Mouse (Mus musculus) forebrain, embryonic 14.5 days (tissue): Measurements from ENCODE around the gene Pacrg. TPM values are rescaled to one million over a fixed set of nuclear protein-coding genes. Genes with fewer than 3 reads are reported as not detected.
A peak's percentile ranks its signal among the peaks of the same experiment; 100 is the strongest.

Source experiments
- ATAC-seq: fragments of 200-750 bp; cut with Nextera tagmentation; 2 replicates; pipeline ENCODE4 v1.8.0; 2017; ENCODE audit warnings: mild to moderate bottlenecking, moderate library complexity
- DNase-seq: peaks from one replicate; pipeline ENCODE4 v3.0.0-alpha.2; 2015; ENCODE audit warnings: low spot score
- H3K27ac ChIP-seq: fragments of 300-500 bp; sonication (generic); 2 replicates; pipeline ENCODE4 v1.5.1; 2014; ENCODE audit warnings: low read depth, mild to moderate bottlenecking, control low read depth, low read length, moderate library complexity
- H3K27me3 ChIP-seq: fragments of 300-500 bp; sonication (generic); replicated peaks from 2 replicates; pipeline ENCODE4 v1.6.1; 2014; ENCODE audit warnings: low read length, control low read depth, mixed read lengths; ENCODE audit not compliant: control insufficient read depth, insufficient read depth
- H3K36me3 ChIP-seq: fragments of 300-500 bp; sonication (generic); 2 replicates; pipeline ENCODE4 v1.6.1; 2014; ENCODE audit warnings: low read length, control low read depth; ENCODE audit not compliant: control insufficient read depth, insufficient read depth
- H3K4me1 ChIP-seq: fragments of 300-500 bp; sonication (generic); 2 replicates; pipeline ENCODE4 v1.6.1; 2014; ENCODE audit warnings: antibody characterized with exemption, low read length, control low read depth; ENCODE audit not compliant: control insufficient read depth, insufficient read depth
- H3K4me2 ChIP-seq: fragments of 300-500 bp; sonication (generic); 2 replicates; pipeline ENCODE4 v1.6.1; 2014; ENCODE audit warnings: mild to moderate bottlenecking, control low read depth, low read length
- H3K4me3 ChIP-seq: fragments of 300-500 bp; sonication (generic); 2 replicates; pipeline ENCODE4 v1.5.1; 2014; ENCODE audit warnings: low read depth, low read length, control low read depth
- H3K9ac ChIP-seq: fragments of 300-500 bp; sonication (generic); 2 replicates; pipeline ENCODE4 v1.6.1; 2014; ENCODE audit warnings: mild to moderate bottlenecking, low read length, control low read depth, moderate library complexity
- H3K9me3 ChIP-seq: fragments of 300-500 bp; sonication (generic); replicated peaks from 2 replicates; pipeline ENCODE4 v1.6.1; 2016; ENCODE audit warnings: low read length, control low read depth, mixed read lengths; ENCODE audit not compliant: control insufficient read depth
- WGBS: fragments of 180-500 bp; shearing (Covaris S2); extraction: QIAGEN DNeasy Blood & Tissue Kit; methylation state at CpG from one replicate; pipeline ENCODE4 v1.1.7; 2014; 5-methylcytosine and 5-hydroxymethylcytosine counted together
- polyA plus RNA-seq: library from polyadenylated mRNA; unstranded; fragments of >200 nt; fragmentation: Nextera tagmentation; extraction: Ambion mirVana; gene quantifications from 2 replicates; pipeline ENCODE4 v1.2.1, GENCODE M21; 2014

Gene Pacrg
- polyA plus RNA-seq, 1 experiment from 2014 or later, result 7.8 TPM

DNA sequence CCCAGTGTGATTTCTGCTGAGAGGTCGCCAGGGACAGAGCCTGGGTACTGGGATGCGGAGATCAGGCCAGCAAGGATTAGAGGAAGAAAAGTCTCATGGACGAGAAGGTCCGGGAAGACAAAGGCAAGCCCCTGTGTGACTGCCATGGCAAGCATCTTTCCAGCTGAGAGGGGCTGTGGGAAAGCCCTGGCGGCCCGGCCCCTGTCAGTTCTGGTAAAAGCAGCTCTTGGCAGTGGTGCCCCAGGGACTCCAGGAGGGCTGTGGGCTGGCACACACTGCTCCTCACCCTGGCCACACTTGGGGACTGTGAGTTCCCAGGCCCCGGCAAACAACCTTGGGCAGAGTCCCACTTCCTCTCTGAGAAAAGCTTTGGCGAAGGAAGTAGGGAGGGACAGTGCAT lies 445.3 kb downstream of the Pacrg start:
- no peak overlapping the region for H3K4me2 ChIP-seq
- no peaks in the 10 kb centered on the region for H3K36me3 ChIP-seq
- no peaks in the 10 kb centered on the region for H3K9me3 ChIP-seq
- WGBS, result 23% methylated on average over 8 of the region's 8 CpGs
- H3K4me1 ChIP-seq, result peaks cover 5% of the 10 kb centered on the region; the same call in 1 of the 2 replicates
- H3K27me3 ChIP-seq, result no peaks in the 10 kb centered on the region
- H3K4me3 ChIP-seq, result no peak overlapping the region
- DNase-seq (no peak), ATAC-seq (peak; percentile 50; the same call in 1 of the 2 replicates)
- H3K27ac ChIP-seq, result no peak overlapping the region
- H3K9ac ChIP-seq, result no peak overlapping the region

DNA sequence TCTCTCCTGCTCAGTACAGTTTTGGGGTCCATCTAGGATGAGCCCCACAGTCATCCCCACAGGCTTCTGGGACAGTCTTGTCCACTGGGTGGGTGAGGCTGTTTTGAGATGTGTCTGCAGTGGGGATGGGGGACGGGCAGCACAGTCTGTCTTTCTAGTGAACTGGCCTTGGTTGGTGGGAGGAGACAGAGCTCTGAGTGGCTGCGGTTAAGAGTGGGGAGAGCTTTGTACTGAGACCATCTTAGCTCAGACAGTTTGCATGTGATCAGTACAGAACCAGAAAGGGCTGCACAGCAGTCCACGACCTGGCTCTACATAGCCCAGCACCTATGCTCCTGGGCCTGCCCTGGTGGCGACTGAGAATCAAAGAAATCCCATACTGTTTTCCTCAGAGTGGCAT lies 446.3 kb downstream of the Pacrg start:
- no peak overlapping the region for H3K4me2 ChIP-seq
- 76% methylated on average over 4 of the region's 4 CpGs for WGBS
- no peak for DNase-seq
- peaks cover 5% of the 10 kb centered on the region; the same call in 1 of the 2 replicates for H3K4me1 ChIP-seq
- H3K27me3 ChIP-seq, result no peaks in the 10 kb centered on the region
- no peaks in the 10 kb centered on the region for H3K9me3 ChIP-seq
- H3K27ac ChIP-seq, result no peak overlapping the region
- no peaks in the 10 kb centered on the region for H3K36me3 ChIP-seq
- H3K9ac ChIP-seq, result no peak overlapping the region
- ATAC-seq, result no peak
- H3K4me3 ChIP-seq, result no peak overlapping the region

DNA sequence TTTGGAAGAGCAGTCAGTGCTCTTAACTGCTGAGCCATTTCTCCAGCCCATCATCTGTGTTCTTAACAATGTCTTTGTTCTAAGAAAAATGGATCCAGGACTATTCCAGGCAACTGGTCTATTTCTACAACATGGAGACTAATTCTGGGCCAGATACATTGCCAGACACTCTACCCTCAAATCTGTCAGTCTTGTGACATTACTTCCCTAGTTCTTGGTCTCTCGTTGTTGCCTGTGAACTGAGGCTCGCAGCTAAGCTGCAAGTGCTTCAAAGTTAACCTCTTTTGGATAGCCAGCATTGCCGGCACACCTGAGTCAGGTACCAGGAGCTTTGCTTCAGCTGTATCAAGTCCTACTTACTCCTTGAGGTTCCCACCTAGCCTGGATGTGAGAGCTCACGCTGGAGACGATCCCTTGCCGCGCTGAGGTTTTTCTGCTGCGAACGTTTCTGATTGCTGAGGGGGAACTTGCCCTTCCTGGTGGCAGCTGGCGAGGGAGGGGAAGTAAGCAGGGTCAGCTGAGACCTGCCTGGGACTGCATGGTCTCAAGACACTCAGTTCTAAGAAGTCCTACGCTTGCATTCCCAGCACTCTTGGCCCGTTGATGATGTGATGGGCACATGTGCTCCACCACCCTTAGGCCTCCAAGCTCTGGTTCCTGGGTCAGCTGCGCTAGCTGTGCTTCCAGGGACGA lies 447.6 kb downstream of the Pacrg start:
- H3K9ac ChIP-seq, result no peak overlapping the region
- no peak for ATAC-seq
- DNase-seq, result no peak
- no peaks in the 10 kb centered on the region for H3K36me3 ChIP-seq
- H3K4me1 ChIP-seq, result peaks cover 5% of the 10 kb centered on the region; the same call in 1 of the 2 replicates
- 84% methylated on average over 14 of the region's 14 CpGs for WGBS
- no peaks in the 10 kb centered on the region for H3K27me3 ChIP-seq
- H3K27ac ChIP-seq, result no peak overlapping the region
- H3K9me3 ChIP-seq, result no peaks in the 10 kb centered on the region
- H3K4me2 ChIP-seq, result no peak overlapping the region
- H3K4me3 ChIP-seq, result no peak overlapping the region

DNA sequence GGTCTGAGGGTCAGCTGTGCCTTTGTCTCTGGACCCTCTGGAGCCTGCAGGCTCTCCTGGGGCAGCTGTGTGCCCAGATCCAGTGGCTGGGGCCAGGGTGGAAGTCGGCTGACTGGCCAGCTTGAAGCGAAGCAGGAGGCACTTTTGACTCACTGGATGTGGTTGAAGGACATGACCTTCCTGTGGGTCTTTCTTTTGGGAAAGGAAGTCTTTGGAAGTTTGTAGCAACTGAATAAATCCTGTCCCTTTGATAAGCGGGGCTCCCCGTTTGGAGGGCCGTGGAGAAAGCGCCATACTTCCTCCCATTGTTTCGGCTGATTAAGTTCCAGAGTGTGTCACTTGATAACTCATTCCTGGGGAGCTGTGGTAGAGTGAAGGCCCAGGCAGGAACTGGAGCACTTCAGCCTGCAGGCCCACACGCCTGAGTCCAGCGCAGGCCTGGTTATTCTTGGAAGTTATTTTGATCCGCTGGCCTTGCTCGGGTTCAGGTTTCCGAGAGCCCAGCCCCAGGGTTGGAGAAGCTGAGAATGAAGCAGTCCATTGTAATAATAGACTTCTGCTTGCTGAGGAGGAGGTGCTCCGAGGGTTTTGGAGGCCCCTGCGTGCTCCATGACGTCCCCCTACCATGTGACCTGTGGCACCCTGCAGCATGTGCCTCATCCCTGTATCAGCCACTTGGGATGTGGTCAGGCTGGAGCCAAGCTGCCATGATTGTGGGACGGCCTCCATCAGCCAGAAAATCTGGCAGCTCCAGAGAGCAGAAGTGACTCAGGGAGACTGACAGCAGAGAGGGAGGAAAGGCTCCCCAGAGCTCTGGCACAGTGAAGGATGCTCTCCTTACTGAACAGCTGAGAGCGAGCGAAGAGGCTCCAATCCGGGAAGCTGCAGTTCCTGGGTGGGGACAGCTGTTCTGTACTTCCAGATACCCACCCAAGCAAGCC lies 449.6 kb downstream of the Pacrg start:
- H3K4me3 ChIP-seq, result no peak overlapping the region
- H3K36me3 ChIP-seq, result no peaks in the 10 kb centered on the region
- no peak overlapping the region for H3K9ac ChIP-seq
- 0 out of 2 replicates have a peak overlapping the region, but pooled peaks have one; percentile 18 for H3K27ac ChIP-seq
- ATAC-seq (peak; percentile 50; the same call in 1 of the 2 replicates), DNase-seq (peak; percentile 60)
- no peaks in the 10 kb centered on the region for H3K9me3 ChIP-seq
- H3K27me3 ChIP-seq, result no peaks in the 10 kb centered on the region
- peaks cover 5% of the 10 kb centered on the region; the same call in 1 of the 2 replicates for H3K4me1 ChIP-seq
- H3K4me2 ChIP-seq, result no peak overlapping the region
- WGBS, result 53% methylated on average over 19 of the region's 19 CpGs

- no peaks in the 10 kb centered on the region for H3K9me3 ChIP-seq
- H3K4me1 ChIP-seq, result no peaks in the 10 kb centered on the region
- DNase-seq, result no peak
- no peaks in the 10 kb centered on the region for H3K36me3 ChIP-seq
- no peak overlapping the region for H3K9ac ChIP-seq
- H3K4me2 ChIP-seq, result no peak overlapping the region
- no peak overlapping the region for H3K27ac ChIP-seq
- H3K4me3 ChIP-seq, result no peak overlapping the region
- H3K27me3 ChIP-seq, result no peaks in the 10 kb centered on the region
- 85% methylated on average over 9 of the region's 9 CpGs for whole genome bisulfite sequencing
- no peak for ATAC-seq
Observed at GRCm38 (mm10) chr17:10389740-10390139, 450.4 kb downstream of the Pacrg start.

- Histone ChIP-seq H3K4me2 (no peak overlapping the region), H3K9me3 (no peaks in the 10 kb centered on the region), H3K36me3 (no peaks in the 10 kb centered on the region), H3K27ac (no peak overlapping the region), H3K4me3 (no peak overlapping the region), H3K4me1 (no peaks in the 10 kb centered on the region), H3K9ac (no peak overlapping the region), H3K27me3 (no peaks in the 10 kb centered on the region)
- WGBS, result 84% methylated on average over 6 of the region's 6 CpGs
- DNase-seq (no peak), ATAC-seq (no peak)
Observed at GRCm38 (mm10) chr17:10386548-10386947, 453.6 kb downstream of the Pacrg start.

- 87% methylated on average over 6 of the region's 6 CpGs for WGBS
- Histone ChIP-seq H3K27me3 (no peaks in the 10 kb centered on the region), H3K27ac (no peak overlapping the region), H3K4me3 (no peak overlapping the region), H3K4me1 (no peaks in the 10 kb centered on the region), H3K36me3 (no peaks in the 10 kb centered on the region), H3K9ac (no peak overlapping the region), H3K4me2 (no peak overlapping the region), H3K9me3 (no peaks in the 10 kb centered on the region)
- DNase-seq (no peak), ATAC-seq (no peak)
Observed at GRCm38 (mm10) chr17:10383406-10383805, 456.7 kb downstream of the Pacrg start.

DNA sequence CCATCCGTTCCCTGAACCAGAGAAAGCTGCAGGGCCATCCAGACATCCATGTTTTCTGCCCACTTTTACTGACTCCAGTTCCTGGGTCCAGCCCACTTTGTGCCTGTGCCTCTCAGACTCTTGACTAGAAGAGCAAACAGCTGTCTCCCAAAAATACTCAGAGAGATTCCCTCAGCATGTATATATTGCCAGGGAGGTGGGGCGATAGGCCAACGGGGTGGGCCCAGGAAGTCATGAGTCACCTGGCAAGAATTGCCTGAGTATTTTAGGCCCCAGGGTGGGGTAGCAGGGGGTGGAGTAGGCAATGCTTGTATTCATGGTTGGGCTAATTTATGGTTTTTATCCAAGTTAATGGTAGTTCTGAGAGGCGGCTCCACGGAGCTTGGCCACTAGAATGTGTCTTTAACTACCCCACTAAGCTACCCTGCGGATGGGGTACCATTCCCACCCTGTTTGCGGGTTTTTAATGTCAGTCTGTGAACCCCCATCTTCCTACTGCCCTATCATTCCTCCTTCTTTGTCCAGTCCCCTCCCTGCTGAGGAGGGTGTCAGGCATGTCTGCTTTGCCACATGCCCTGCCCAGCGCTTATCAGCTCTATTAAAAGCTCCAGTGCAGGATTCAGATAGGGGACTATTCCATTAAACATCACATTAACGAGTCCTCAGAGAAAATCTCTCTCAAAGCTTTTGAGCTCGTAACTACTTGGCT lies 461.5 kb downstream of the Pacrg start:
- no peaks in the 10 kb centered on the region for H3K36me3 ChIP-seq
- no peaks in the 10 kb centered on the region; the same call in 1 of the 2 replicates for H3K4me1 ChIP-seq
- no peak overlapping the region for H3K4me2 ChIP-seq
- no peak overlapping the region for H3K4me3 ChIP-seq
- 76% methylated on average over 10 of the region's 10 CpGs for WGBS
- H3K27ac ChIP-seq, result no peak overlapping the region
- H3K9ac ChIP-seq, result no peak overlapping the region
- H3K27me3 ChIP-seq, result no peaks in the 10 kb centered on the region
- H3K9me3 ChIP-seq, result no peaks in the 10 kb centered on the region
- ATAC-seq (no peak), DNase-seq (no peak)
